Mouse (Mus musculus): Measurements from ENCODE around the gene 2010111I01Rik. TPM values are rescaled to one million over a fixed set of nuclear protein-coding genes. Genes with fewer than 3 reads are reported as not detected.

2010111I01Rik gene
- polyA plus RNA-seq, 1 experiment = 123 TPM

DNA sequence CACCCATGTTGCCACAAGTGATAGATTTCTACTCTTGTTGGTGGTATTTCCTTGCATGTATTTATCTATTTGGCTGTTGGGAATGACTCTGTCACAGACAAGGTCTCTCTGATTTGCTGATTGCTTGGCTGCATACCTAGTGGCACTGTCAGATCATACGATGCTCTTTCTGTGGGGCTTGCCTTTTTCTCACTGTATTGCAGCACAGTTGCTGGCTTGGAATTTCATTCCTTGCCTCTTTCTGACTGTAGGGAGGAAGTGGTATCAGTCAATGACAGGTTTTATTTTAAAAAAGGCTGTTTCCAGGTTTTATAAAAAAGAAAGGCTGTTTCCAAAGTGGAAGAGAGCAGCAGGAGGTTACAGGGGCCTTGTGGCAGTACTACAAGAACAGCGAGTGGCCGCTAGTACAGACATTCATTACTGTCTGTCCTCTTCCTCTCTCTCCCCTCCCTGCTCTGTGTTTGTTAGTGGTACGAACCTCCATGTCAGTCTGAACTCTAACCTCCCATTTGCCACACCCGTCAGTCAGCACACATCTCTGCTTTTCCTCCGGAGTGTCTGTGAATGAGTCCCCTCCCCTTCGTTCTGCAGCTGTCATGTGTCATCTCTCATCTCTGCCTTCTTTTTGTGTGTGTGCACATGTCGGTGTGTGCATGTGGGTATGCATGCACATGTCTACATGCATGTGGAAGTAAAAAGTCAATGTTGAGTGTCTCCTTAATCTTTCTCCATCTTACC, 138.3 kb downstream of the 2010111I01Rik start:
- TF ChIP-seq CTCF (IDR thresholded peaks at IDR 0.05; ENCODE audit: low read depth, low read length) = no peak
- TF ChIP-seq POLR2A (IDR thresholded peaks at IDR 0.05; ENCODE audit: borderline replicate concordance, low read depth, low read length) = no peak
- Histone ChIP-seq H3K27ac (ENCODE audit: insufficient read depth, low read depth, low read length) (no peak overlapping the region), H3K4me1 (ENCODE audit: control insufficient read depth, insufficient read depth, low read length) (peaks cover 65% of the 10 kb centered on the region), H3K4me3 (ENCODE audit: insufficient read depth, low read length) (no peak overlapping the region)

DNA sequence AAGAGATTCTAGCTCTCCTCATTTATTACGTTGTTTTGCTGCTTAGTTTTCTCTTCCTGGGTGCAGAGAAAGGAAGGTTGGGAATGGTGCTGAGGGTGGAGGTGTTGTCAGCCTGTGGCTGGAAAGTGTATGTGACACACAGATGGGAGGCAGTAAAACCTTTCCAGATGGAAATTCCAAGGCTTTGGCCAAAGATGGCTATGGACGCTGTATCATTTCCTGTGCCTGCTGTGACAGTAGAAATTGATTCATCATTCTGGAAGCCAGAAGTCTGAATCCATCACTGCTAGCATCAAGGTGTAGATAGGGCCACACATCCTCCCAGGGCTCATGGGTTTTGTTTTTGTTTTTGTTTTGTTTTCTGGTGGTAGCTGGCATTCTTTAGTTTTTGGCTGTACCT, 141.9 kb downstream of the 2010111I01Rik start:
- Histone ChIP-seq H3K27ac (ENCODE audit: insufficient read depth, low read depth, low read length) (peak overlapping the region; percentile 99), H3K4me3 (ENCODE audit: insufficient read depth, low read length) (no peak overlapping the region), H3K4me1 (ENCODE audit: control insufficient read depth, insufficient read depth, low read length) (peaks cover 78% of the 10 kb centered on the region)
- no peak for TF ChIP-seq CTCF (IDR thresholded peaks at IDR 0.05; ENCODE audit: low read depth, low read length)

DNA sequence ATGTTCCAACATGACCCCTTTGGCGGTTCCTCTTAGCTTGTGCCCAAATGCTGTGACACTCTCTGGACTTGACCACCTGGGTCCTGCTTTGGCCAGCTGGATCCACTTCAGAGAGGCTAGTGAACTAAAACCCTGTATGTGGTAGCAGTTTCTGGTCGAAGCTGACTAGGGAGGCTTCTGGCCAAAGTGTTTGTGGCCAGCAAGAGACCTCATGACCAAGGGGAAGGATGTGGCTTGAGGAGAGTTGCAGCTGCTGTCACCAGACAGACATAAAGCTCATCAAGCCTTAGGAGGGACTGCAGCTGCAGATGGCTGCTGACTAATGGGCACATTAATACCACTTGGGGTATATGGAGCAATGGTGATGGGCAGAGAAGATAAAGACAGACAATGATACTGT, 143.9 kb downstream of the 2010111I01Rik start:
- H3K27ac ChIP-seq (ENCODE audit: insufficient read depth, low read depth, low read length) = peak overlapping the region; percentile 99
- H3K4me3 ChIP-seq (ENCODE audit: insufficient read depth, low read length) = no peak overlapping the region
- peaks cover 79% of the 10 kb centered on the region for H3K4me1 ChIP-seq (ENCODE audit: control insufficient read depth, insufficient read depth, low read length)
- no peak for TF ChIP-seq POLR2A (IDR thresholded peaks at IDR 0.05; ENCODE audit: borderline replicate concordance, low read depth, low read length)
- no peak for TF ChIP-seq CTCF (IDR thresholded peaks at IDR 0.05; ENCODE audit: low read depth, low read length)

DNA sequence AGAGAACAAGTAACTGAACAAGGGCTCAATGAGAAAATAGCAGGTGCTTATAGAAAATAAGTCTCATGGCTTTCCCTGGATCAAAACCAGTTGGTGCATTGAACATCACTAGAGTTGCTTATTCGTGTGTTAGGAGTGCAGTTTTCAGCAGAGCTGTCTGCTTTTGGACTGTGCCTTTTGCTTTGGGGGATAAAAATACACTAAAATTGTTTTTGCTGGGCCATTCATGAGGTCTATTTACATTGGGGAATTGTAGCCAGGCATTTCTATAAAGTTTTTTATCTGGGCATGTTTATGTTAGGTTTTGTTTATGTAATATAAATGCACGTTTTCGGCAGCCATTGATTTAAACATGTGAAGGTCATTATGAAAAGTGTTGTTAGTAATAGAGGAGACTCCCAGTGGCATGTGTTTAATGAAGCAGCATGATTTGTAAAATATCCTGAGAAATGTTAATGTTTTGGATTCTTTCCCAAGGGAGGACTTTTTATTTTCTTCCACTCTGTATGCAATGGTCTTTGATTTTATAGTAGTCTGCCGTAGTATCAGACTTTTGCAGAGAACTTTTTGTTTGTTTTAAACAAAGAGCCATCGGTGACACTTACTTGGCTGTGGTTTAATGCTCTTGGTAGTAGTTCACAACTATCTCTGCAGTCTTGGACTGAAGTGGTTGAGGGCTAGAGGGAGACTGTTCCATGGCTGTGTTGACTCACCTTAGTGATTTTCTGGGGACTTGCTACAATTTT, 146.8 kb downstream of the 2010111I01Rik start:
- no peak for TF ChIP-seq CTCF (IDR thresholded peaks at IDR 0.05; ENCODE audit: low read depth, low read length)
- TF ChIP-seq POLR2A (IDR thresholded peaks at IDR 0.05; ENCODE audit: borderline replicate concordance, low read depth, low read length) = no peak
- Histone ChIP-seq H3K4me1 (ENCODE audit: control insufficient read depth, insufficient read depth, low read length) (peaks cover 75% of the 10 kb centered on the region), H3K4me3 (ENCODE audit: insufficient read depth, low read length) (no peak overlapping the region), H3K27ac (ENCODE audit: insufficient read depth, low read depth, low read length) (peak overlapping the region; percentile 100)

DNA sequence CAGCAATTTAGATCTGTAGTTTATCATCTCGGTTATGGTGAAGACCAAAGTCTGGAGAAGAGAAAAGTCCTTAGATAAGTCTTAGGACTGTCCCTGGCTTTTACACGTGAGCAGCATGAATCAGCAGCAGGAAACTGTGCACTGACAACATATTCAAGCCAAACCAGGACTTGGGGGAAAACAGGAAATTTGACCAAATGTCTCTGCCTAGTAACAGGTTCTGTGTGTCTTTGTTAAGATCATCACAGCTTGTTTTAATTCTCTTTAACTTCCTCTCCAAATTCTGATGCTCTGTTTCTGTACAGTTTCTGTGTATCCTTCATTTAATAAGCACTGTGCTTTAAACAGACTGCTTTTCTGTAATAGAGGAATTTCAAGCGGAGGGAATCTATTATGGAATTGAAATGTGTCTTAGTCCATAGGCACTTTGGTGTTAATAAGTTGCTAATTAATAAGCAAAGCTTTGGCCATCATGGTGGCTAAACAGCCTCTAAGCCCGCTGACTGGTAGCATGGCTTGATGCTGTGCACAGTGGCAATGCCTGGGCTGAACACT, 147.4 kb downstream of the 2010111I01Rik start:
- Histone ChIP-seq H3K27ac (ENCODE audit: insufficient read depth, low read depth, low read length) (peak overlapping the region; percentile 100), H3K4me3 (ENCODE audit: insufficient read depth, low read length) (no peak overlapping the region), H3K4me1 (ENCODE audit: control insufficient read depth, insufficient read depth, low read length) (peaks cover 71% of the 10 kb centered on the region)
- TF ChIP-seq POLR2A (IDR thresholded peaks at IDR 0.05; ENCODE audit: borderline replicate concordance, low read depth, low read length) = no peak
- no peak for TF ChIP-seq CTCF (IDR thresholded peaks at IDR 0.05; ENCODE audit: low read depth, low read length)

DNA sequence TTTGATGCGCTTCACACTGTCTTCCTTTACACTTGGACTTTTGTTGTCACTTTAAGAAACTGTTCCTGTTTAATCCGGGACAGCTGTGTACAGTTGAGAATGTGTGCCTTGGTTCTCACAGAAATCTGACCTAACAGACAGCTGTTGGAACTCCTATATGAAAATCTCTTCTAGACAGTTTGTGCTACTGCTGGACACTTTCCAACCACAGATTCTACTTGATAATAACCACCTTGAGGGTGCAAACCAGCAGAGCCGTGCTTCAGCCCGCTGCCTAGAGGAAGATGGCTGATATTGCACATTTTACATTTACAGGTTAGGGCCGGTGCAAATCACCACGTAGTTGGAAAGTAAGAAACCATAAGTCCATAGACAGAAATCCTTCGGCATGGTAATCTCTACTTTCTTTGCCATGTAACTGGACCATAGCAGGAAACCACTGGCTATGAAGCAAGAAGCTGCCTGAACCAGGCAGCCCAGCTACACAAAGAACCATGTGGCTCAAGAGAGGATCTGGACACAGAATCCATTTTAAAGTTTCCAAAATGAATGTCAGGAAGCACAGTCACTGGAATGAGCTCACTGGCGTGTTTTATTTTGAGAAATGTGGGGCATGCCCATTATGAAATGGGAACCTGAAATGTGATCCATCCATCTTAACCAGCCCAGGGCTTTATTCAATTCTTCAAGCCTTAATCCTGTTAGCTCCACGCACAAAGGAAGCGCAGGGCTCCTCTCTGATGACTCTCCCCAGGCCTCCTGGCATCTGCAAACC, 148.1 kb downstream of the 2010111I01Rik start:
- Histone ChIP-seq H3K27ac (ENCODE audit: insufficient read depth, low read depth, low read length) (peak overlapping the region; percentile 100), H3K4me1 (ENCODE audit: control insufficient read depth, insufficient read depth, low read length) (peaks cover 70% of the 10 kb centered on the region), H3K4me3 (ENCODE audit: insufficient read depth, low read length) (no peak overlapping the region)
- TF ChIP-seq POLR2A (IDR thresholded peaks at IDR 0.05; ENCODE audit: borderline replicate concordance, low read depth, low read length) (no peak), CTCF (IDR thresholded peaks at IDR 0.05; ENCODE audit: low read depth, low read length) (no peak)

DNA sequence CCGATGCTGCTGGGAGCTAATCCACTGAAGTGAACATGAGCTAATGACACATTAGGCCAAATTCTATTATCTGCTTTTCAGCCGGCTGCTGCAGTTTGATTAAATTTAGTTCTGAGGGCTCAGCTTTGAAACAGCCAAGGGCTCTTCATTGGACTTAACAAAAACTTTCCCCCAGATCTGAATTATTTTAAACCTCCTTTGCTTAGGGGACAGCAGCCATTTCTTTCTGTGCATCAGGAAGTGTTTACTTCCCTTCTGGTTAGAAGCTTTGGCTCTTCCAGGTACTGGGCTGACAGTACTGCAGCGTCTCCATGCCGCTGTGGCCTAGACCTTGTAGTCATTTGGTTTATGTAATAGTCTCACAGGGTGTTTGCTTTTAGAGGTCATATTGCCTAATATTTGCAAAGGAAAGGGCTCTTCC, 149.2 kb downstream of the 2010111I01Rik start:
- H3K4me3 ChIP-seq (ENCODE audit: insufficient read depth, low read length) = no peak overlapping the region
- H3K4me1 ChIP-seq (ENCODE audit: control insufficient read depth, insufficient read depth, low read length) = peaks cover 69% of the 10 kb centered on the region
- no peak for TF ChIP-seq POLR2A (IDR thresholded peaks at IDR 0.05; ENCODE audit: borderline replicate concordance, low read depth, low read length)
- no peak for TF ChIP-seq CTCF (IDR thresholded peaks at IDR 0.05; ENCODE audit: low read depth, low read length)
- peak overlapping the region; percentile 96 for H3K27ac ChIP-seq (ENCODE audit: insufficient read depth, low read depth, low read length)

DNA sequence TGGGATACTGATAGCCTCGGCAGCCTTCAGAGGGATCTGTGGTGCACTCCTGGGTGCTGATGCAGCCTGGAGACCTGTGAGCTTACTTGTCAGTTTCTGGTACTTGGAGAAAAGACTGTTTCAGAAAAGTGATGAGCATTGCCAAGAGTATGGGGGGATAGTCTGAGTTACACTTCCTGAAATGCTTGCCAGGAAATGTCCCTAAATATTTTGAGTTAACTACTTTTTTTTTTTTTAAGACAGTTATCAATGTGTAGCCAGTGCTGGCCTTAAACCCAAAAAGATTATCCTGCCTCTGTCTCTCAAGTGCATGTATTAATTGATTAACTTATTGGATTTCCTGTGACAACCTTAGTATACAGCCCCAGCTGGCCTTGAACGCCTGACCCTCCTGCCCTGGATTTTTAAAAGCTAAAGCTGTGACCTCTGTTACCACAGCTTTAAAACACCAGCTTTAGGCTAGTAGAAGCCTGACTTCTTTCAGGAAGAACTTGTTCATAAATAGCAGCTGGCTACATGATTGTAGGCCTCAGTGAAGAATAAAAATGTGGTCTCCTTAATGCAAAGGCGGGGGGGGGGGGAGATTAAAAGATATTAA, 150.6 kb downstream of the 2010111I01Rik start:
- Histone ChIP-seq H3K4me1 (ENCODE audit: control insufficient read depth, insufficient read depth, low read length) (peaks cover 57% of the 10 kb centered on the region), H3K27ac (ENCODE audit: insufficient read depth, low read depth, low read length) (peak overlapping the region; percentile 96), H3K4me3 (ENCODE audit: insufficient read depth, low read length) (no peak overlapping the region)
- TF ChIP-seq POLR2A (IDR thresholded peaks at IDR 0.05; ENCODE audit: borderline replicate concordance, low read depth, low read length) (no peak), CTCF (IDR thresholded peaks at IDR 0.05; ENCODE audit: low read depth, low read length) (no peak)

DNA sequence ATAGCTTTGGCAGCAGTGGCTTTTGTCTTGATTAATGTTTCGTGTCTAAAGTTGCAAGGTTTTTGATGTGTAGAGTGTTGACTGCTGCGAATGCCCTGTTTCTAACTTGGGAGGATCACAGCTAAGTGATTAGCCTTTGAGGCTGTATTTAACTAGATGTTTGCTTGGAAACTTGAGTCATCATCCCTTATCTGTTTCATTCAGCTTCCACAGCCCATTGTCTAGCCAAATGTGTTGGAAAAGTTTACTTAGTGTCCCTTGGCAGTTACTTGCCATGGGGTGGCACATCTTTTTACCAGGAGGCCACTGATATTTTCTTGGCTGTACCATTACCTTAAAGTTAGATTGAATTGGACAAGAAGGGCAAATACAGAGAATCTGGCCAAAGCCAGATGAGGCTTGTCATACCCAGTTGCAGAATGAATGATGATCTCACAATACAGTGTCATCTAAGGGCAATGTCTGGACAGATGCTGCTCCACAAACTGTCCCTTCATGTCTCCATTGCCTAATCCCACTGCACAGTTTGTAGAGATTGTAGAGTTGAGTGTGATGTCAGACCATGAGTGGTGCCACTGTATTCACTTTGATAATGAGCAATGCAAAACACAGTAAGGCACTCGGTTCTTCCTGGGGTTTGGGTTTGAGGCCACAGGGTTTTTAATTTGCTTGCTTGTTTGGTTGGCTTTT, 152.9 kb downstream of the 2010111I01Rik start:
- TF ChIP-seq POLR2A (IDR thresholded peaks at IDR 0.05; ENCODE audit: borderline replicate concordance, low read depth, low read length) (no peak), CTCF (IDR thresholded peaks at IDR 0.05; ENCODE audit: low read depth, low read length) (no peak)
- H3K4me3 ChIP-seq (ENCODE audit: insufficient read depth, low read length) = no peak overlapping the region
- no peak overlapping the region for H3K27ac ChIP-seq (ENCODE audit: insufficient read depth, low read depth, low read length)
- peaks cover 43% of the 10 kb centered on the region for H3K4me1 ChIP-seq (ENCODE audit: control insufficient read depth, insufficient read depth, low read length)

All from bone marrow macrophage, adult 2 months (primary cell).